Mouse (Mus musculus) testis, postnatal 14 days (tissue): ENCODE measurements around the gene Acrbp.

ENCODE experiments used
- DNase-seq: peaks from one replicate; pipeline ENCODE4 v3.0.0; 2021; ENCODE audit warnings: low spot score

Gene Acrbp

DNA sequence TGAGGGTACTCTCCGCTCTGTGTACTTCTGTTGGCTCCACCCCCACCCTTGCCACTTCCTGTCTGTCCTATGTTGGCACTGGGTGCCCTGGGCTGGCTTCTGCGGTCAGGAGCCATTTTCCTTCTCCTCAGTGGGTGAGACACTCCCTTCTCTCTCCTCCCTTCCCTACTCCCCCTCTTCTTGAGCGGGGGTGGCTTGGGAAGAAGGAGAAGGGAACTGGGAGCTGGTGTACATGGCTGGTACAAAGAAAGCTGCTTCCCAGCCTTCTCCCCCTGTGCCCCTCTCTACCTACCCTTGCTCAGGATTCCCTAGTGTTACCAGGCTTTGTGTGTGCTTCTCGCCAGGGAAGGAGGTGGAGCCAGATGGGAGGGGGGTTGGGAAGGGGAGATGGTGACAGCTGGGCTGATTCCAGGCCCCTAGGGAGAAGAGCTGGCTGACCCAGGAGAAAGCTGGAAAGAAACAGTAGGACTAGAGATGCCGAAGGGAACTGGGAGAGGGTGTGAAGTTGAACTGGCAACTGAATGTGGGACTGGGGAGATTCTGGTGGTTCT lies 50.0 kb downstream of the Acrbp start:
- no peak for DNase-seq

DNA sequence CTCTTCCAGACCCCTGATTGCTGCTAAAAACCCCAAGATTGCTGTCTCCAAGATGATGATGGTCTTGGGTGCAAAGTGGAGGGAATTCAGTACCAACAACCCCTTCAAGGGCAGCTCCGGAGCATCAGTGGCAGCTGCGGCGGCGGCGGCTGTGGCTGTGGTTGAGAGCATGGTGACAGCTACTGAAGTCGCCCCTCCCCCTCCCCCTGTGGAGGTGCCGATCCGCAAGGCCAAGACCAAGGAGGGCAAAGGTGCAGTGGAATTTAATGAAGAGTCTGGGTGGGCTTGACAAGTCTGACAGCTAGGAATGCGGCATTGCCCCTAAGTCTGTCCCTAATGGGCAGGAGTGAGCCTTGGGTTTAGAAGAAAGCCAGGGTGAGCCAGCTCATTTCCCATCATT lies 52.0 kb downstream of the Acrbp start:
- DNase-seq: no peak

DNA sequence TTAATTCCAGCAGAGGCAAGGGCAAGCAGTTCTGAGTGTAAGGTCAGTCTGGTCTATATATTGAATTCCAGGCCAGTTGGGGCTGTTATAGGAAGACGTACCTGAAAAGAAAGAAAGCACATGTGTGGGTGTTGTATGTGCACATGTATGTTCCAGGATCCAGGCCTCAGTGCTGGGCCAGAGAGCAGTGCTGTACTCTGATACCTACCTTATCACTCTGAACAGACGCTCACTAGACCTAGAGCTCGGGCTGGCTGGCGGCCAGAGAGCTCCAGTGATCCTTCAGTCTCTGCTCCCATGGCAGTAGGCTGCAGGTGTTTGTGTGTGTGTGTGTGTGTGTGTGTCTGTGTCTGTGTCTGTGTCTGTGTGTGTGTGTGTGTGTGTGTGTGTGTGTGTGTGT lies 54.7 kb downstream of the Acrbp start:
- DNase-seq: no peak

DNA sequence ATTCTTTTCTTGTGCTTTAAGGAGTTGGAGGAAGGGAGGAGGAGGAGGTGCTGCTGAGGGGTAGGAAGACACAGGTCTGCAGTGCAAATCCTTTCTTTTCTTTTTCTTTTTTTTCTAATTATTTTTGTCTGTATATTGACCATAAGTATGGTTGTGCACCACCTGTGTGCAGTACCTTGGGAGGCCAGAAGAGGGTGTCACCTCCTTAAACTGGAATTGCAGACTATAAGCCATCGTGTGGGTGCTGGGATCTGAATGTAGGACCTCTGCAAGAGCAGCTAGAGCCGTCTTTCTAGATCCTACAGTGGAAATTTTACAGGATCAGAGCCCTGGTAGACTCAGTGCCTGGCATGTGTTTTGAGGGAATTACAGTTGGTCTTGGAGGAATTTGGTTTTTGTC lies 58.2 kb downstream of the Acrbp start:
- no peak for DNase-seq

DNA sequence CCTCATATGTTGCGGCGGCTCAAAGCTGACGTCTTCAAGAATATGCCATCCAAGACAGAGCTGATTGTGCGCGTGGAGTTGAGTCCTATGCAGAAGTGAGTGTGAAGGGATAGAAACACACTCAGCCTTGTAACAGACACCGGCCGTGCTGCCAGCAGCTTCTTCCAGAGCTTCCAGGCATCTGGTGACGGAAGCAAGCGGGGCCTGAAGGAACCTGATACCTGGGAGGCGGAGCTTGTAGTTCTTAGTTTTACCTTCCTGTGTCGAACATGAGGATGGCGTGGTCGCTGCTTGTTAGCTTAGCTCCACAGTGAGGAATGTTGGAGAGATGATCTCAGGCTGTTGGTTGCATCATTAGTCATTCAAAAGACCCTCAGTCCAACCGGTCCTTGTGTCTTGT lies 59.9 kb downstream of the Acrbp start:
- DNase-seq: no peak

DNA sequence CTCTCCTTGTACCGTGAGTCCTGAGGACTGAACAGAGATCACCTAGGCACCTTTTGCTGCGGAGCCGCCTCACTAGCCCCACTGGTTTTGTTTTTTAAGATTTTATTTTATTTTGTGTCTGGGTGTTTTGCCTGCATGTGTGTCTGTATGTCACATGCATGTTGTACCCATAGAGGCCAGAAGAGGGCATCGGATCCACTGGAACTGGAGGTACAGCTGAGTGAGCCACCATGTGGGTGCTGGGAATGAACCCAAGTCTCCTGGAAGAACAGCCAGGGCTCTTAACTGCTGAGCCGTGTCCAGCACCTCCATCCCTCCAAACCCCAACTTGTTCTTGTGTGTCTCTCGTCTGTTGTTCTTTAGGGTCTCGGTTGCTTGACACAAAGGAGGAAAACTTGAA lies 61.4 kb downstream of the Acrbp start:
- no peak for DNase-seq

DNA sequence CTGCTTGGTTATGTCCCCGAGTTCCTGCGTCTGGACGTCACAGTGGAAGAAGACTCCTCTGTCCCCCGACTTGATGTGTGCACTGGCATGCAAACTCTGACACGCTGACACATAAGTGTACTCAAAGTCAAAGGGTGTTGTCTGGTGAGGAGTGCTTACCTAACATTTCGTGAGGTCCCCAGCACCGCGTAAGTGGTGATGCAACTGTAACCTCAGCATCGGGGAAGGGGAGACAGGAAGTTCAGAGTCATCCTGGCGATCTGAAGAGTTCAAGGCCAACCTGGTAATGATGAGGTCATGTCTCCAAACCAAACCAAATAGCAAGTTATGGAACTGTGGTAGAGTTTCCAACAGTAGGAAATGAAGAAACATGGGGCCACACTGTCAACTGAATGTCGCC lies 63.1 kb downstream of the Acrbp start:
- DNase-seq: no peak
